Comparison of ENCODE assay signal across 7 mouse cellular contexts in genomic region chr15:81522036-81522751, GRCm38 (mm10). TPM values are rescaled to one million over a fixed set of nuclear protein-coding genes. Genes with fewer than 3 reads are reported as not detected.
DNase-seq lines count a peak whose midpoint lies in the region; ATAC-seq and TF ChIP-seq lines count a peak whose summit lies in the region.

No protein-coding gene starts in this region.

- peak overlapping the region; percentile 62 for H3K4me3 ChIP-seq in hindbrain, postnatal 0 days (ENCODE audit: low read length)
- H3K4me3 ChIP-seq in limb, embryonic 14.5 days (replicated peaks; ENCODE audit: low read length) = peak overlapping the region; percentile 63
- H3K4me3 ChIP-seq in midbrain, embryonic 14.5 days (replicated peaks; ENCODE audit: low read depth, low read length) = peak overlapping the region; percentile 55

- peak; percentile 4; the same call in 1 of the 2 replicates for TF ChIP-seq CTCF in hindbrain, postnatal 0 days (IDR thresholded peaks at IDR 0.05; ENCODE audit: low read depth)

- no peak for TF ChIP-seq POLR2A in limb, embryonic 14.5 days (IDR thresholded peaks at IDR 0.05; ENCODE audit: borderline replicate concordance, extremely low read depth, insufficient read depth, insufficient read length)

- H3K9me3 ChIP-seq in hindbrain, postnatal 0 days (ENCODE audit: low read length) = no peaks in the 10 kb centered on the region
- no peaks in the 10 kb centered on the region for H3K9me3 ChIP-seq in limb, embryonic 14.5 days (ENCODE audit: control insufficient read depth, low read length)
- no peaks in the 10 kb centered on the region for H3K9me3 ChIP-seq in midbrain, embryonic 14.5 days (ENCODE audit: control insufficient read depth, low read length)

- H3K27ac ChIP-seq in hindbrain, postnatal 0 days = peak overlapping the region; percentile 93
- H3K27ac ChIP-seq in limb, embryonic 14.5 days (replicated peaks; ENCODE audit: low read depth, low read length) = peak overlapping the region; percentile 83
- H3K27ac ChIP-seq in midbrain, embryonic 14.5 days (replicated peaks; ENCODE audit: low read depth, low read length) = peak overlapping the region; percentile 82

- no peaks in the 10 kb centered on the region for H3K36me3 ChIP-seq in hindbrain, postnatal 0 days (ENCODE audit: insufficient read depth, low read length)
- H3K36me3 ChIP-seq in limb, embryonic 14.5 days (ENCODE audit: control insufficient read depth, insufficient read depth, low read length) = no peaks in the 10 kb centered on the region
- H3K36me3 ChIP-seq in midbrain, embryonic 14.5 days (ENCODE audit: control insufficient read depth, insufficient read depth, low read length) = no peaks in the 10 kb centered on the region

- peak overlapping the region; percentile 96 for H3K4me2 ChIP-seq in hindbrain, postnatal 0 days (ENCODE audit: low read depth, low read length)
- H3K4me2 ChIP-seq in limb, embryonic 14.5 days (replicated peaks; ENCODE audit: low read depth, low read length, severe bottlenecking) = peak overlapping the region; percentile 98
- H3K4me2 ChIP-seq in midbrain, embryonic 14.5 days (ENCODE audit: low read length) = peak overlapping the region; percentile 94

- peak; percentile 87 to 96 for DNase-seq in adrenal gland, adult (ENCODE audit: inconsistent age in 2 of 2, low spot score in 1 of 2)
- DNase-seq in cerebellum, postnatal 10 days = peak; percentile 77 to 81
- peak; percentile 28 to 46 for DNase-seq in gastrocnemius, adult 8-10 months (ENCODE audit: low spot score in 2 of 2)
- peak; percentile 76 for DNase-seq in hindbrain, postnatal 0 days (ENCODE audit: low spot score)
- peak; percentile 45 for DNase-seq in limb, embryonic 14.5 days (ENCODE audit: low spot score)
- DNase-seq in midbrain, embryonic 14.5 days = peak; percentile 65
- DNase-seq in spleen, postnatal 14 days (ENCODE audit: low spot score in 2 of 2) = peak; percentile 51 to 65

- peaks cover 4% of the 10 kb centered on the region; the same call in 1 of the 2 replicates for H3K4me1 ChIP-seq in hindbrain, postnatal 0 days (ENCODE audit: insufficient read depth, low read length)
- no peaks in the 10 kb centered on the region for H3K4me1 ChIP-seq in limb, embryonic 14.5 days (ENCODE audit: control insufficient read depth, insufficient read depth, low read length)
- H3K4me1 ChIP-seq in midbrain, embryonic 14.5 days (ENCODE audit: control insufficient read depth, insufficient read depth, low read length) = peaks cover 8% of the 10 kb centered on the region; the same call in 1 of the 2 replicates

- no peaks in the 10 kb centered on the region for H3K27me3 ChIP-seq in hindbrain, postnatal 0 days (ENCODE audit: insufficient read depth, low read length)
- no peaks in the 10 kb centered on the region for H3K27me3 ChIP-seq in limb, embryonic 14.5 days (ENCODE audit: control insufficient read depth, insufficient read depth, low read length)
- no peaks in the 10 kb centered on the region for H3K27me3 ChIP-seq in midbrain, embryonic 14.5 days (ENCODE audit: control insufficient read depth, insufficient read depth, low read length)

- ATAC-seq in hindbrain, postnatal 0 days = peak; percentile 57
- peak; percentile 36; the same call in 1 of the 2 replicates for ATAC-seq in limb, embryonic 14.5 days (ENCODE audit: low FRiP score, low read depth)
- ATAC-seq in midbrain, embryonic 14.5 days (ENCODE audit: low FRiP score, low TSS enrichment) = no peak

- H3K9ac ChIP-seq in hindbrain, postnatal 0 days (replicated peaks; ENCODE audit: low read length) = peak overlapping the region; percentile 76
- H3K9ac ChIP-seq in limb, embryonic 14.5 days (ENCODE audit: low read depth, low read length, severe bottlenecking) = peak overlapping the region; percentile 70
- H3K9ac ChIP-seq in midbrain, embryonic 14.5 days (replicated peaks; ENCODE audit: low read length) = peak overlapping the region; percentile 74

- under 1% methylated on average over 38 of the region's 38 CpGs for WGBS in hindbrain, postnatal 0 days
- WGBS in limb, embryonic 14.5 days = under 1% methylated on average over 38 of the region's 38 CpGs
- WGBS in midbrain, embryonic 14.5 days = under 1% methylated on average over 38 of the region's 38 CpGs

RNA-seq across cellular contexts. Expression of gene Rbx1, which starts 56.1 kb away (rescaled TPM):
- 100 to 1,000 TPM in 3 of 4 experiments, 10 to 100 TPM in 1; 90.3 to 113 (median 101) TPM for total RNA-seq in gastrocnemius, adult 8-10 months (2022)
- total RNA-seq in hindbrain, postnatal 0 days (2014; rRNA removed) = 122 and 127 TPM in 2 replicates
- polyA plus RNA-seq in hindbrain, postnatal 0 days (2015; fragmentation: Nextera tagmentation; extraction: Ambion mirVana) = 446 and 451 TPM in 2 replicates
- polyA plus RNA-seq in limb, embryonic 14.5 days (2012; rRNA removed) = 154 and 233 TPM in 2 replicates
- polyA plus RNA-seq in limb, embryonic 14.5 days (2014; fragmentation: Nextera tagmentation; extraction: Ambion mirVana) = 515 and 532 TPM in 2 replicates
- polyA plus RNA-seq in midbrain, embryonic 14.5 days (2014; fragmentation: Nextera tagmentation; extraction: Ambion mirVana) = 500 and 547 TPM in 2 replicates

Comparison
In these comparisons a context has a peak if more than half of its experiments do, and no peak if none do; other contexts are left out.
1. DNase-seq: peak in every context shown above with its lines; median percentile 92 in adrenal gland, adult; 79 in cerebellum, postnatal 10 days; 76 in hindbrain, postnatal 0 days; 65 in midbrain, embryonic 14.5 days; 58 in spleen, postnatal 14 days; 45 in limb, embryonic 14.5 days; 37 in gastrocnemius, adult 8-10 months.